Mouse (Mus musculus) lung, embryonic 16.5 days (tissue): ENCODE data around the gene Ptpn11. TPM values are rescaled to one million over a fixed set of nuclear protein-coding genes. Genes with fewer than 3 reads are reported as not detected.
"Not testable (repeated sequence)": the region's sequence is repeated elsewhere in the genome, so short reads cannot be mapped to it uniquely, and the experiment has no call there.

ENCODE experiments used
- ATAC-seq: fragments of 200-750 bp; cut with Nextera tagmentation; 2 replicates; pipeline ENCODE4 v1.8.0; 2017; ENCODE audit warnings: low read depth, mild to moderate bottlenecking, moderate library complexity
- H3K27ac ChIP-seq: fragments of 300-500 bp; sonication (generic); 2 replicates; pipeline ENCODE4 v1.5.1; 2014; ENCODE audit warnings: mild to moderate bottlenecking, control low read depth, low read length
- H3K27me3 ChIP-seq: fragments of 300-500 bp; sonication (generic); 2 replicates; pipeline ENCODE4 v1.6.1; 2014; ENCODE audit warnings: low read depth, low read length, mixed read lengths; ENCODE audit not compliant: control insufficient read depth, insufficient read depth
- H3K36me3 ChIP-seq: fragments of 300-500 bp; sonication (generic); 2 replicates; pipeline ENCODE4 v1.6.1; 2014; ENCODE audit warnings: low read length; ENCODE audit not compliant: control insufficient read depth, insufficient read depth
- H3K4me1 ChIP-seq: fragments of 300-500 bp; sonication (generic); replicated peaks from 2 replicates; pipeline ENCODE4 v1.6.1; 2014; ENCODE audit warnings: low read length, mixed read lengths; ENCODE audit not compliant: control insufficient read depth, insufficient read depth
- H3K4me2 ChIP-seq: fragments of 300-500 bp; sonication (generic); 2 replicates; pipeline ENCODE4 v1.6.1; 2014; ENCODE audit warnings: low read depth, low read length, control low read depth
- H3K4me3 ChIP-seq: fragments of 300-500 bp; sonication (generic); 2 replicates; pipeline ENCODE4 v1.5.1; 2014; ENCODE audit warnings: mild to moderate bottlenecking, low read length, control low read depth
- H3K9ac ChIP-seq: fragments of 300-500 bp; sonication (generic); 2 replicates; pipeline ENCODE4 v1.6.1; 2014; ENCODE audit warnings: low read length, control low read depth
- H3K9me3 ChIP-seq: fragments of 300-500 bp; sonication (generic); 2 replicates; pipeline ENCODE4 v1.6.1; 2016; ENCODE audit warnings: low read length; ENCODE audit not compliant: control insufficient read depth
- WGBS: fragments of 180-500 bp; shearing (Covaris S2); extraction: QIAGEN DNeasy Blood & Tissue Kit; methylation state at CpG from one replicate; pipeline ENCODE4 v1.1.7; 2014; 5-methylcytosine and 5-hydroxymethylcytosine counted together
- polyA plus RNA-seq: library from polyadenylated mRNA; unstranded; fragments of >200 nt; fragmentation: Nextera tagmentation; extraction: Ambion mirVana; gene quantifications from 2 replicates; pipeline ENCODE4 v1.2.1, GENCODE M21; 2015

Ptpn11 gene
- polyA plus RNA-seq, 1 experiment from 2014 or later, result 18.0 TPM

DNA sequence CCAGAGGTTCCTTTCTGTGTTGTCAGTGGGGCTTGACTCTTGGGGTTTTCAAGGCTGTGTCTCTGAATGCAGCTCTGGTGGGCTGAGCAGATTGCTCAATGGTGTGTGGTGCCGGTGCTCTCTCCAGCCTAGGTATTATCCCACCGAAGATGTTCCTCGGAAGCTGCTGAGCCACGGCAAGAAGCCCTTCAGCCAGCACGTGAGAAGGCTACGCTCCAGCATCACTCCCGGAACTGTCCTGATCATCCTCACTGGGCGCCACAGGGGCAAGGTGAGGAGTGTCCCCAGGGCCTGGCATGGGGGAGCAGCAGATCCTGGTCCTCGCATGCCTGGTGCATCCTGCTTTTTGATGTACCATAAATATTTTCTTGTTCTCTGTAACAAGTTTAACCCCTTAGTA, 15.3 kb upstream of the Ptpn11 start:
- no peak overlapping the region for H3K27ac ChIP-seq
- H3K4me2 ChIP-seq, result peak overlapping the region; percentile 79; the same call in 1 of the 2 replicates
- H3K27me3 ChIP-seq, result no peaks in the 10 kb centered on the region
- no peaks in the 10 kb centered on the region for H3K9me3 ChIP-seq
- peaks cover 19% of the 10 kb centered on the region for H3K4me1 ChIP-seq
- 67% methylated on average over 9 of the region's 9 CpGs for WGBS
- no peak overlapping the region for H3K4me3 ChIP-seq
- no peak for ATAC-seq
- H3K9ac ChIP-seq, result 0 out of 2 replicates have a peak overlapping the region, but pooled peaks have one; percentile 99
- peaks cover 43% of the 10 kb centered on the region for H3K36me3 ChIP-seq

DNA sequence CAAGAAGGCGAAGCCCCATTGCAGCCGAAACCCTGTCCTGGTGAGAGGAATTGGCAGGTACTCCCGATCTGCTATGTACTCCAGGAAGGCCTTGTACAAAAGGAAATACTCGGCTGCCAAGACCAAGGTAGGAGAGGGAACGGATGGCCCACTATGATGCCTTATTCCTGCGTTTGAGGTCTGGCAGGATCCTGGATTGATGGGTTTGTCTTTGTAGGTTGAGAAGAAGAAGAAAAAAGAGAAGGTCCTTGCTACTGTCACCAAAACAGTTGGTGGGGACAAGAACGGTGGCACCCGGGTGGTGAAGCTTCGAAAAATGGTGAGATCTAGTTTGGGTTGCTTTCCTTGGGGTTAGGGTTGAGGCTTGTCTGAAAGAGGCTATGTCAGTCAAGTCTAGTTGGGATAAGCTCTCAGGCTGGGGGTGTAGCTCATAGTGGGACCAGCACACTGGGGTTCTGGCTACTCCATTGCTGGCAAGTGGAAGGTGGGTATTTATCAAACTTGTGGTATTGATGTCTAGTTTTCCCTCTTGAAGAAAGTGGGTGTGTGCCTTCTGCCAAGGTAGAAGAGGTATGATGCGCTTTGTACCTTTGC, 14.4 kb upstream of the Ptpn11 start:
- peaks cover 19% of the 10 kb centered on the region for H3K4me1 ChIP-seq
- ATAC-seq, H3K27ac ChIP-seq, H3K9me3 ChIP-seq, H3K27me3 ChIP-seq: not testable (repeated sequence)
- peaks cover 35% of the 10 kb centered on the region for H3K36me3 ChIP-seq
- 55% methylated on average over 8 of the region's 10 CpGs for WGBS
- peak overlapping the region; percentile 99 for H3K9ac ChIP-seq
- H3K4me2 ChIP-seq, result peak overlapping the region; percentile 79
- H3K4me3 ChIP-seq, result peak overlapping the region; percentile 95

DNA sequence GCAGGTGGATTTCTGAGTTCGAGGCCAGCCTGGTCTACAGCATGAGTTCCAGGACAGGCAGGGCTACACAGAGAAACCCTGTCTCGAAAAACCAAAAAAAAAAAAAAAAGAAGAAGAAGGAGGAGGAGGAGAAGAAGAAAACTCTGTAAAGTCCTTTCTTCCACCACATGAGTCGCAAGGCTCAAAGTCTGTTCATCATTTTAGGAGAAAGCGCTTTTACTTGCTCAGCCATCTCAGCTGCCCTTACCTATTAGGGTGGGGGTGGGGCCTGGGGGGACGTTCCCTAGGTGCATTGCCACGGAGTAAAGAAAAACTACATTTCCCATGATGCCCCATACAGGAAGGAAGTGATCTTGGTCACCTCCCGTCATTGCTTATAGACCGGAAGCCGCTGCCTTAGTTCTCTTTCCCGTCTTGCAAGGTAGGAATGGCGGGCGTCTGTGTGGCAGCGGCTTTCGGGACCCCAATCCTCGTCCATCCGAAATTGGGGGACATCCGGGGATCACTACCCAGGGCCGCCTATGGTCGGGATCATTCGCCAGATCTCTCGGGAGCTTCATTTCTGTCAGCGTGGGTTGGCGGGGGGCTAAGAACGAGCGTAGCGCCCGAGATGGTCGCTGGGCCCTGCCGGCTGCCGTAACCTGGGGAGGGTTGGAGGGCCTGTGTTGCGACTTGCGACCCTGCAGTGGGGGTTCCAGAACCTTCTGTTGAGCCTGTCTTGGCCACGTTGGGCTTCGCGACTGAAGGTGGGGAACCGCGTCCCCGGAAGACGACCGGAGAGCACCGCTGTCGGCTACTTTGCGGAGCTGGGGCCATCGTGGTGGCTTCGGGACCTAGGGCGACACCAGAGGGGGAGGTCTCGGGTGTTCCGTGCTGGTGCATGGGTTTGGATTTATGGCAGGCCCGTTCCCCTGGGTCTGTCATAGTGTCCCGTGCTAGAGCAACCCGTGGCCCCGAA, 13.2 kb upstream of the Ptpn11 start, which contains the start of gene Rpl6:
Rpl6 (plus strand) TSS at position 350 of the 958 bp plus-strand sequence.
- 1% methylated on average over 52 of the region's 52 CpGs for WGBS
- Histone ChIP-seq H3K9ac (peak within 1 kb of the TSS; percentile 99), H3K27me3 (no peaks in the 10 kb centered on the region), H3K4me2 (peak within 1 kb of the TSS; percentile 79), H3K27ac (peak within 1 kb of the TSS; percentile 72), H3K36me3 (peaks cover 28% of the 10 kb centered on the region), H3K9me3 (no peaks in the 10 kb centered on the region), H3K4me3 (peak within 1 kb of the TSS; percentile 95), H3K4me1 (peaks cover 19% of the 10 kb centered on the region)
- ATAC-seq, result peak; percentile 93

DNA sequence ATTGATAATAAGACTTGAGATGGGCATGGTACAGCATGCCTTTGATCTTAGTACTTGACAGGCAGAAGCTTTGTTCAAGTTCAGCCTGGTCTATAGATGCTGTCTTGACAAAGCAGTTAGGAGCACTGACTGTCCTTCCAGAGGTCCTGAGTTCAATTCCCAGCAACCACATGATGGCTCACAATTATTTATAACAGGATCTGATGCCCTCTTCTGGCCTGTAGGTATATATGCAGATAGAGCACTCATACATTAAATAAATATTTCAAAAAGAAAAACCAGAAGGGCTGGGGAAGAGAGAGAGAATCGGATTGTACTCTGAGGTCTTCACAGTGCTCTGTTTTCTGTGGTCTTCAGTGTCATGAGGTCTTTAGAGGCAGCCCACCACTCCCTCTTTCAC, 11.3 kb upstream of the Ptpn11 start:
- ATAC-seq, result no peak
- no peaks in the 10 kb centered on the region for H3K27me3 ChIP-seq
- WGBS, result 79% methylated on average over 1 of the region's 1 CpGs
- peaks cover 13% of the 10 kb centered on the region for H3K36me3 ChIP-seq
- H3K4me2 ChIP-seq, result no peak overlapping the region
- H3K27ac ChIP-seq, result no peak overlapping the region
- no peaks in the 10 kb centered on the region for H3K9me3 ChIP-seq
- no peak overlapping the region for H3K9ac ChIP-seq
- no peak overlapping the region for H3K4me3 ChIP-seq
- peaks cover 16% of the 10 kb centered on the region for H3K4me1 ChIP-seq

DNA sequence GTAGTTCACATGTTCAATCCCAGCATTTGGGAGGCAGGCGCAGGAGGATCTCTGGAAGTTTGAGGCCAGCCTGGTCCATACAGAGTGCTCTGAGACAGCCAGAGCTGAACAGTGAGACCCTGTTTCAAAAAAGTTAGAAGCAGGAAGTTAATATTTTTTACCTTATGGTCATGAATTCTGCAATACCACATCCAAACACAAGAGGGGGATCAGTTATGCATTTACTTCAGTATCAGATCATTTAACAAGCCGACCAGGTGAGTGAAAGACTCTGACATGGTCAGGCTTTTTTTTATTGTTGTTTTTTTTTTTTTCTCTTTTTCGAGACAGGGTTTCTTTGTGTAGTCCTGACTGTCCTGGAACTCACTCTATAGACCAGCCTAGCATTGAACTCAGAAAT, 10.5 kb upstream of the Ptpn11 start:
- ATAC-seq, result no peak
- no peak overlapping the region for H3K9ac ChIP-seq
- whole genome bisulfite sequencing, result 34% methylated on average over 3 of the region's 3 CpGs

DNA sequence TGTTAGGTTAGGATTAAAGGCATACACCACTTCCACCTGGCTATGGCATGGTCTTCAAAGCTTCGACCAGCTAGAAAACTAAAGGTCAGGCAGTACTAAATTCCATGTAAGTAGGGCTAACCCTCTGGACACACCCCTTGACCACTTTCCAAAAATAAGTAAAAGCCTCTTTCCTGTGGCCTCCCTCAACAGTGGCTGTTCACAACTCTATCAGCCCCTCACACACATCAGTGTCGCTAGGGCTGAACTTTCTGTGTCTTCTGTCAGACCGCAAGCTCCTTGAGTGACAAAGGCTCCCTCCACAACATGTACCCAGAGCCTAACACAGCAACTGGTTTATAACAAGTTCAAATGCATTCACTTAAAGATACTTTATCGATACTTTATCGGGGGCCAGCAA, 7.2 kb upstream of the Ptpn11 start:
- Histone ChIP-seq H3K27ac (no peak overlapping the region), H3K4me1 (no peaks in the 10 kb centered on the region), H3K27me3 (no peaks in the 10 kb centered on the region), H3K4me2 (no peak overlapping the region), H3K9me3 (no peaks in the 10 kb centered on the region), H3K4me3 (no peak overlapping the region), H3K36me3 (no peaks in the 10 kb centered on the region), H3K9ac (no peak overlapping the region)
- 84% methylated on average over 5 of the region's 5 CpGs for WGBS
- ATAC-seq, result no peak

More for the DNA sequence above, 10.5 kb upstream of the Ptpn11 start:
- Histone ChIP-seq H3K4me3 (no peak overlapping the region), H3K27ac (no peak overlapping the region), H3K9me3 (no peaks in the 10 kb centered on the region), H3K36me3 (peaks cover 6% of the 10 kb centered on the region), H3K4me2 (no peak overlapping the region), H3K27me3 (no peaks in the 10 kb centered on the region), H3K4me1 (peaks cover 12% of the 10 kb centered on the region)

DNA sequence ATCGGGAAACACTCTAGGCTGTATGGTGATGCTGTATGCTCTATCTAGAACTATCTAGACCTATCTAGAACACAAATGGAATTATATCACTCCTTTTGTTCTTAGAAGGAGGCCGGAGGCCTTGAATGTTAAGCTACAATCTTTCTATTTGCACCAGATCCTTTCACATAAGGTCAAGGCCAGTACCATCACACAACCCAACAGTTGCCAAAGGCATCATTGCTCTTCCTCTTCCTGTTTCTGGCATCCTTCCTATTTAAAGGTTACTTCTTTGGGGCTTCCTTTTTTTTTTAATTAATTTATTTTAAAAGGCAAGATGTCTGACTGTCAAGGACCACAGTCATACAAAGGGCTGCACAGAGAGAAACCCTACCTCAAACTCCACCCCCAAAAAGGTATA, 6.1 kb upstream of the Ptpn11 start:
- Histone ChIP-seq H3K27me3 (no peaks in the 10 kb centered on the region), H3K9ac (no peak overlapping the region), H3K36me3 (no peaks in the 10 kb centered on the region), H3K4me3 (no peak overlapping the region), H3K27ac (no peak overlapping the region), H3K9me3 (no peaks in the 10 kb centered on the region), H3K4me2 (no peak overlapping the region), H3K4me1 (no peaks in the 10 kb centered on the region)
- no peak for ATAC-seq
- 72% methylated on average over 2 of the region's 2 CpGs for WGBS

DNA sequence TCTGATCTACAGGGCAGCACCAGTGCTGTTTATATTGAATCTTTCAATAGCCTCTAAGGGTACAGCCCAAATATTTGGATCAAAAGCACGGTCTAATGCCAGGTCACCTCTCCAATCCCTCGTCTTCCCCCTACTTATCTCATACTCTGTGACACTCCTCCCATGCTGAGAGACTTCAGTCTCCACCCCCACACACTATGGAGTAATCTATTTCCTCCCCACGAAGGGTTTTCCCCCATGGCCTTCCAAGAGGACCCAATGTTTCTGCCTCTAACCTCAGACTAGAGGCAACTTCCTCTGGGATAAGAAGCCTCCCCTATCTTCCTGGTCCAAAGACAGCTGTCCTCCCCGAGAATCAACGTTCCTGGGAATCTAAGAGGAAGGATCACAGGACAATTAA, 5.6 kb upstream of the Ptpn11 start:
- Histone ChIP-seq H3K4me2 (no peak overlapping the region), H3K9ac (no peak overlapping the region), H3K36me3 (no peaks in the 10 kb centered on the region), H3K27ac (no peak overlapping the region), H3K4me3 (no peak overlapping the region), H3K4me1 (no peaks in the 10 kb centered on the region; the same call in 1 of the 2 replicates), H3K9me3 (no peaks in the 10 kb centered on the region), H3K27me3 (no peaks in the 10 kb centered on the region)
- no peak for ATAC-seq
- 37% methylated on average over 5 of the region's 5 CpGs for WGBS

DNA sequence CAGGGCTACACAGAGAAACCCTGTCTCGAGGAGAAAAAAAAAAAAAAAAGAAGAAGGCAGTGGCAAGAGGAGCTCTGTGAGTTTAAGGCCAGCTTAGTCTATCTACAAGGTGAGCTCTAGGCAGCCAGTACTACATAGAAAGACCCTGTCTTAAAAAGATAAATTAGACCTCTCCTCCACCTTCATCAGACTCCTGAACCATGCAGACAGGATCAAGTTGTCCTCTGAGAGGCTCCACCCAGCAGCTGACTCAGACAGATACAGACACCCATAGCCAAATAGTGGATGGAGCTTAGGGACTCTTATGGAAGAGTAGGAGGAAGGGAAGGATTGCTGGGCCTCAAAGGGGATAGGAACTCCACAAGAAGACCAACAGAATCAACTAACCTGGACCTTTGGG, 3.0 kb upstream of the Ptpn11 start:
- Histone ChIP-seq H3K4me3 (no peak overlapping the region), H3K9ac (no peak overlapping the region), H3K9me3 (no peaks in the 10 kb centered on the region), H3K4me2 (no peak overlapping the region), H3K36me3 (no peaks in the 10 kb centered on the region), H3K27me3 (no peaks in the 10 kb centered on the region), H3K27ac (no peak overlapping the region), H3K4me1 (peaks cover 8% of the 10 kb centered on the region)
- WGBS, result 11% methylated on average over 1 of the region's 1 CpGs
- no peak for ATAC-seq
